Mouse (Mus musculus): ENCODE results near the gene Cbr2. TPM values are rescaled to one million over a fixed set of nuclear protein-coding genes. Genes with fewer than 3 reads are reported as not detected.

Cbr2 gene
- total RNA-seq, 2 experiments from 2014 or later = 3.3 to 3.7 TPM

- DNase-seq (ENCODE audit: extremely low spot score in 1 of 2, low spot score in 2 of 2) = no peak
- intact Hi-C loops (cut with DNase I) = no loop called here
Measured at GRCm38 (mm10) chr11:120715131-120715530, 16.8 kb downstream of the Cbr2 start.

- intact Hi-C loops (cut with DNase I) = no loop called here
- peak in 1 of 2 experiments; percentile 40 for DNase-seq (ENCODE audit: extremely low spot score in 1 of 2, low spot score in 2 of 2)
Measured at GRCm38 (mm10) chr11:120714546-120714945, 17.4 kb downstream of the Cbr2 start.

DNA sequence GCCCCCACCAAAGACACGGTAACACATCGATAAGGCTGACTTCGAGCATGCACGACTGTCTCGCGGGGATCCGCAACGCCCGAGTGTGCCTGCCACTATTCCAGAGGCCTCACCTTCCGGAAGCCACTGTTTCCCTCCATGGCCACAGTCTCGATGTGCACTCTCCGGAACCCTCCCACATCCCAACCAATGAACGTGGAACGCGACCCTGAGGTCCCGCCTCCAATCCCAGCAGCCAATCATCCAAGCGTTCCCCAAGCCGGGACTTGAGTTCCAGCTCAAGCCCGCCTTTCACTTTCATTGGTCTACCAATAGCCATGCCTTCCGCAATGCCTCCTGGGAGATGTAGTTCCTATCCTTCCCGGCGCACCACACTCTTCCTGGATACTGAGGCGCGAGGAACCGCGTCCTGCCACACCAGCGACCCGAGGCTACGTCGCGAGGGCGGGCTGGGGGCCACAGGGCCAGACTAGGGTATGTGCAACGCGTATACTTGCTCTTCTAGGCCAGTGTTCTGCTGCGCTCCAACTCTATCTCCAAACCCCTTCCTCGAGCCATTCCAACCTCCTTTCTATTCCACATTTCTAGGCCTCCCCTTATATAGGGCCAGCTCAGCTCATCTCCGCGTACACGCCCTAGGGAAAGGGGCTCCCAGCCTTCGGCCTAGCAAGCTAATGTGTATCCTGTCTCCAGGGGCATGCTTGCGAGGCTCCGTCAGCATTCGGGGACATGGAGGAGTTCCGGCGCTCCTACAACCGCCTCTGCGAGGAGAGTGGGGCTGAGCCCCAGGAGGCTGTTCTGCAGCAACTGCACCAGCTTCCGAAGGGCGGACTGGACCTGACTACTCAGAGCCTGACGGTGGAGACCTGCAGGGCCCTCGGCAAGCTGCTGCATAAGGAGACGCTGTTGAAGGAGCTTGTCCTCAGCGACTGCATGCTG is 18.1 kb downstream of the Cbr2 start, which contains the start of the genes Cenpx and Lrrc45:
Gene Cenpx, minus strand, starts transcription at position 159 of the 939 bp plus-strand sequence.
Gene Lrrc45, plus strand, starts transcription at position 346 of the 939 bp plus-strand sequence.
- intact Hi-C loops (cut with DNase I) = loop anchor here (2.0 kb wide), 1 partner anchor 55 kb away; no protein-coding TSS in a partner anchor

DNA sequence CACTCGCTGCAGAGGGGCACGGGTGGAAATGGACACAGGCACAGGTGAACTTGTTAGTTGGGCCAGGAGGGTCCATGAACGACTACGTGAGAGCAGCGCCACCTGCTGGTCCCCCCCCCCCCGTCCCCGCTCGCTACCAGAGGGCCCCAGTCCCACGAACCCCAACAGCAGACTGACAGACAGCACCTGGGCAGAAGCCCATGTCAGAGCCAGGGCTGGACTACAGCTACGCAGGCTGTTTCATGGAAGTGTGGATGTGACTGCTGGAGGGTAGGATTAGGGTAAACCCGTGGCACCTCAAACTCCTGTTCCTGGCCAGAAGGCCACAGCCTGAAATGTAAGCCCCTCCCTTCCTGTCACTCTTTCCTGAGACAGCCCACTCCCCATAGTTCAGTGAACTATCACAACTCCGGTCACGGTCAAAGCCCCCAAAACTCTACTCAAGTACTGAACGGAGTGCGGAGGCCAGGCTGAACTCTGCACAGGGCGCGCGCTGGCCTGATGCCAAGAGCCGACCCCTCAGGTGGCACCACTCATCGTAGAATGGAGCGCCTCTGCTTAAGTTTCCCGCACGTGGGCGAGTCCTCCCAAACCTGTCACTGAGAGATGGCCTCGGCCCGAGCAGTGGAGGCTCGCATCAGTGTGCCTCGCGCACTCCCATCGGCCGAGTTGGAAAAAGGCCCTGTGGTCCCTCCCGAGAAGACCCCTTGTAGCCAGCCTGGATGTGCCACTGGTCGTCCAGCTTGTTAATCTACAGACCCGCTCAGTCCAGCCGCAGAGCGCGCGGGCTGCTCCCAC is 18.9 kb downstream of the Cbr2 start:
- intact Hi-C loops (cut with DNase I) = loop anchor here (2.0 kb wide), 1 partner anchor 54 kb away; no protein-coding TSS in a partner anchor
- DNase-seq (ENCODE audit: extremely low spot score in 1 of 2, low spot score in 2 of 2) = peak in 1 of 2 experiments; percentile 79

More for the DNA sequence above, 18.1 kb downstream of the Cbr2 start, which contains the start of the genes Cenpx and Lrrc45:
- DNase-seq (ENCODE audit: extremely low spot score in 1 of 2, low spot score in 2 of 2) = peak; percentile 97 to 99

DNA sequence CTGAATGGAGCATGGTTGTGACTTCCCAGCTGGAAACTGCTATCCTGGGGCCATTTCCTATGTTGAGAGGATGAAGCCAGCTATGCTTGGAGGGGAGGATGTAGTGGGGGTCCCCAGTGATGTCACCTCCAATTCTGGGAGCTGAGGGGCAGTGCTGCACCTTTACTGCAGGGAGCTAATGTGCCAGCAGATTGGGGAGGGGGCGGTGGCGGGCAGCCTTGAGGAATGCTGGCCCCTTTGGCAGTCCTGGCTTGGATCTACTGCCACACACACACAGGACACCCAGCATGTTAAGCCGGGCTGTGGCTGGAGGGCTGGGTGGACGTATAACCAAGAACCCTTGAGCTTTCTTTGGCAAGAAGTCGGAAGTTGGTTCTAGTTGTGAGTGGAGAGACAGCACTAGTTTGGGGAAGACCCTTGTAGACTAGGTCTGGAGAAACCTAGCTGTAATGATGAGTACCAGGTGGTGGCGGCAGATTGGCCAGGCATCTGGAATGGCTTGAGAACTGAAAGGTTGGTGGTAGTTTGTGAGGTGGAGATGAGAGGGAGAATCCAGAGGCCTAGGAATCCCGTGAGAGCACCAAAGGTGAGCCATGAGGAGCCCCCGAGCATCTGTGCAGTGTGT is 19.8 kb downstream of the Cbr2 start:
- no peak for DNase-seq (ENCODE audit: extremely low spot score in 1 of 2, low spot score in 2 of 2)
- intact Hi-C loops (cut with DNase I) = loop anchor here (2.0 kb wide), 1 partner anchor 53 kb away; no protein-coding TSS in a partner anchor

- DNase-seq (ENCODE audit: extremely low spot score in 1 of 2, low spot score in 2 of 2) = no peak
- intact Hi-C loops (cut with DNase I) = no loop called here
Measured at GRCm38 (mm10) chr11:120710672-120711071, 21.2 kb downstream of the Cbr2 start.

DNA sequence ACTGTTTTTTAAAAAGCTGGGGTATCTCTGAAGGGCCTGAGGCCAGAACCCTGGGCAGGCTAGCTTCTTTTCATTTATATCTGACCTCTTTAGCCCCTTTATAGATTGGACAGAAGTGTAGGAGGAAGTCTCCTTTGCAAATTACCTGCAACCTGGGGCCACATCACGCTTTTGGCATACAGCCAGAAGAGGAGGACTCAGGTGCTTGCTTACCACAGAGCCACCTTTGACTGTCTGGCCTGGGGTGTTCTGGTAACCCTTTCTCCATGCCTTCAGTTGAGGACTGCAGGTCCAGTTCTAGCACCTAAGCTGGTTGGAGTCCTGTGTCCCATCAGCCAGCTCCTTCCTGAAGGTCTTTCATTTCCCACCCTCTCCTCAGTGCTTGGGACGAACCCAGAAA is 22.4 kb downstream of the Cbr2 start:
- intact Hi-C loops (cut with DNase I) = no loop called here
- no peak for DNase-seq (ENCODE audit: extremely low spot score in 1 of 2, low spot score in 2 of 2)

DNA sequence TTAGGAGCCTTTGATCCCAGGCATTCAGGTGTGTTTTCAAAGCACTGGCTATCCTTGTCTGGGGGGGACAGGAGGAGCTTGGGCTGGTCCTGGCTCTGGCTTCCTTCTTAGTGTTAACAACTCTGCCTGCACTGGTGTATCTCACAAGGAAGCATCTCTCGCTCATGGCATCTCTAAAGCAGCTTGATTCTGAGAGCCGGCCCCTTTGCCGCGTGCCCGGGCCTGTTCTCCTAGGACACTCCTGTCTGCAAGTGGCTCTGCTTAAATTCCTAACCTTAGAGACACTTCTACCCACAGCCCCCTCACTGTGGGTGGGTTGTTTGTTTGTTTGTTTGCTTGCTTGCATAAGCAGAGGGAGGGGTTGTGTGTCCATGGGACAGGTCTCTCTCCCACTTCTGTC is 23.9 kb downstream of the Cbr2 start:
- DNase-seq (ENCODE audit: extremely low spot score in 1 of 2, low spot score in 2 of 2) = no peak
- intact Hi-C loops (cut with DNase I) = no loop called here

- intact Hi-C loops (cut with DNase I) = no loop called here
Measured at GRCm38 (mm10) chr11:120707225-120707624, 24.7 kb downstream of the Cbr2 start.

DNA sequence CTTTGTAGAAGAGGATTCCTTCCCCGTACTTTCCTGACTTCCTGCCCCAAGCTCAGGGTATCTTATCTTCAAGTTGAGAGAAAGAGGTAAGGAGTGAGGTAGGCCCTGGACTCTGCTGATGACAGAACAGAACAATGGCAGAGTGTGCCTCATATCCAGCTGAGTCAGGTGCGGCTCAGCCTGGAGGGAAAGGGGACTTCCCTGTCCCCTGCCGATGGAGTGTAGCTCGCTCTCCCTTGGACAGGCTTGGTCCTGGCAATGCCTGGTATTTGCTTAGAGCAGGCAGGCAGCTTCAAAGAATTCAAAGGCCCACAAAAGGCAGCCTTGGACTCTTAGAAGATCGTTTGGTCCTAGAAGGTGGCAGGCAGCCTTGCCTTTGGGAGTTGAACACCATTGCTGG is 25.8 kb downstream of the Cbr2 start:
- no peak for DNase-seq (ENCODE audit: extremely low spot score in 1 of 2, low spot score in 2 of 2)
- intact Hi-C loops (cut with DNase I) = no loop called here

More at GRCm38 (mm10) chr11:120707225-120707624, 24.7 kb downstream of the Cbr2 start:
- peak in 1 of 2 experiments; percentile 78 for DNase-seq (ENCODE audit: extremely low spot score in 1 of 2, low spot score in 2 of 2)

DNA sequence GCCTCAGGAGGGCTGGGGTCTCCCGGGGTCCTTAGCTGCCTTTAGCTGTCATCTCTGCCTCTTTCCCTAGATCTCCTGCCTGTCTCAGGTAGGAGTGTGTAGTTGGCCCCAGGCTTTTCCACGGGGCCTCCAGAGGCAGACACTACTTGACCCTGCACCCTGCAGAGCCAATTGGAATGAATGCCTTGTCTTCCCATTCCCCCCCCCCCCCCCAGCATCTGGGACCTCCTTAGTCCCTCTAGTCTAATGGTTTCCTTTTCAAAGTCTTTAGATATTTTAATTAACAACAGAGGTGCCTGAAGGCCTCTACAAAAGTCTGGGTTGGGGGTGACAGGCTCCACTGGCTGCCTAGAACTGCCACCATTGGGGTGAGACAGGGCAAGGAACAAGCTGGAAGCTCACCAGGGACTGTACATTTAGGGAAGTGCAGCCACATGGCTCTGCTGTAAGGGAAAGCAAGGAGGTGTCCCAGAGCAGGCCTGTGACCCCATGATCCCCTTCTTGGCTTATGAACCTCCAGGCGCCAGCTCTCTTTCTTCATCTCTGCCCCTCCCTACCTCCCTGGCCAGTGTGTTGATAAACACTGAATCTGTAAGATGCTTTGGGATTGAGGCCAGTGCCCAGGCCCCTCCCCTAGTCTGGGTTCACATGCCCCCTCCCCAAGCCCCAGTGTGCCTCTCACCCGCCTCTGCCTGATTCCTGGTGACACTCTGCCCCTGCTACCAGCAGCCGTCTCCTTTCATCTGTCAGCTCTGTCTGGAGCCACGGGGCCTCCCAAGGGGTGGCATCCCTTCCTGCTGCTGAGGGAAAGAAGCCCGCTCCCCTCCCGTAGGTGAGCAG is 27.2 kb downstream of the Cbr2 start:
- intact Hi-C loops (cut with DNase I) = no loop called here
- no peak for DNase-seq (ENCODE audit: extremely low spot score in 1 of 2, low spot score in 2 of 2)

GRCm38 (mm10) chr11:120703696-120704454 is 28.0 kb downstream of the Cbr2 start:
- intact Hi-C loops (cut with DNase I) = no loop called here
- no peak for DNase-seq (ENCODE audit: extremely low spot score in 1 of 2, low spot score in 2 of 2)

DNA sequence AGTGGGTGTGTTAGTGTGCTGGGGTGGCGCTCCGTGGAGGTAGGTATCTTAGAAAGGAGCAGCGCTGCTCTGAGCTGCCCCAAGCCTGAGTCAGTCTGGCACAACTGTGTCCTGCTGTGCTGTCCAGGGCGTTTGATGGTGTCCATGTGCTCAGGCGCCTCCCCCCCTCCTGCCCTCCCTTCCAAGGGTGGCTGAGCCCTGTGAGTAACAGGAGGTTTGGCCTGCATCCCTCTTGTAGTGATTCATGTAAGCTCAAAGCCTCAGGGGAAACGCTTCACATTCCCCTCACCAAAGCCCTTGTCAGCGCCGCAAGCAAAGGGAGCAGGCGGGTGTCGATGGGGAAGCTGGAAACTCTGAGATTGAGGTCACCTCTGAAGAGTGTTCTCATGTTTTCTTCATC is 34.2 kb downstream of the Cbr2 start:
- intact Hi-C loops (cut with DNase I) = no loop called here
- no peak for DNase-seq (ENCODE audit: extremely low spot score in 1 of 2, low spot score in 2 of 2)

DNA sequence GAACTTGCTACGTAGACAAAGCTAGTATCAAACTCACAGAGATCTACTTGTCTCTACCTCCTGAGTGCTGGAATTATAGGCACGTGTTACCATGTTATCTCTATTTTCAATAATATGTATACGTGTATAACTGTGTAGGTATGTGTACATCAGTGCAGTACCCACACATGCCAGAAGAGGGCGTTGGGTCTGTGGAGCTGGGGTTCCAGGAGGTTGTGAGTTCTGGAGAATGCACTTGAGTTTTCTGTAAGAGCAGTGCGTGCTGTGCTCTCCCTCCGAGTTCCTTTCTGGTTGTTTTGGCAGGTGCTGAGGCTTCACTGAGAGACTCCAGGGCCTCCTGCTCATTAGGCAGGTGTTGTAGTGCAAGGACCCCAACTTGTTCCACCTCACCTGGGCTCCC is 35.3 kb downstream of the Cbr2 start:
- intact Hi-C loops (cut with DNase I) = no loop called here
- no peak for DNase-seq (ENCODE audit: extremely low spot score in 1 of 2, low spot score in 2 of 2)

GRCm38 (mm10) chr11:120695641-120696040 is 36.3 kb downstream of the Cbr2 start:
- intact Hi-C loops (cut with DNase I) = no loop called here
- DNase-seq (ENCODE audit: extremely low spot score in 1 of 2, low spot score in 2 of 2) = peak in 1 of 2 experiments; percentile 85

- intact Hi-C loops (cut with DNase I) = no loop called here
- peak in 1 of 2 experiments; percentile 82 for DNase-seq (ENCODE audit: extremely low spot score in 1 of 2, low spot score in 2 of 2)
Measured at GRCm38 (mm10) chr11:120695184-120695583, 36.7 kb downstream of the Cbr2 start.

DNA sequence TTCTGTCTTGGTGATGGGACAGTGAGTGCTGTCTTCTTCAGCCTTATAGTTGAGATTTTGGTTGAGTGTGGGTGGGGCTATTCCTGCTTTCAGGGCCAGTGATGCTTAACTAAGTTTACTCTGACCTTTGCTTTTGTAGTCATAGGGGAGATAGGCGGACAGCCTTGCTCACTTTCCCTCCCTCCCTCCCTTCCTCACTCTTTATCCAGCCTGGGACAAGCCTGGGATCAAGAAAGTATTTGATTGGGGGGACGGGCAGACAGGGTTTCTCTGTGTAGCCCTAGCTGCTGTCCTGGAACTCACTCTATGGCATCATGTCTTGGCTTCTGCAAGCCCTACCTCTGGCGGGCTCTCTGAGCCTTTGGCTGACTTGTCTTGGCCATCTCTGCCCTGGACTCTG is 38.5 kb downstream of the Cbr2 start:
- intact Hi-C loops (cut with DNase I) = no loop called here
- no peak for DNase-seq (ENCODE audit: extremely low spot score in 1 of 2, low spot score in 2 of 2)
